Mouse (Mus musculus) lung, postnatal 0 days (tissue): ENCODE data around the gene Ccdc71.

Source experiments
- CTCF ChIP-seq: IDR thresholded peaks from 2 replicates; pipeline ENCODE4 v1.5.1; 2016; ENCODE audit warnings: antibody characterized with exemption, mild to moderate bottlenecking
- EP300 ChIP-seq: IDR thresholded peaks from 2 replicates; pipeline ENCODE4 v1.6.1; 2016; ENCODE audit warnings: antibody characterized with exemption, mild to moderate bottlenecking, control low read depth

DNA sequence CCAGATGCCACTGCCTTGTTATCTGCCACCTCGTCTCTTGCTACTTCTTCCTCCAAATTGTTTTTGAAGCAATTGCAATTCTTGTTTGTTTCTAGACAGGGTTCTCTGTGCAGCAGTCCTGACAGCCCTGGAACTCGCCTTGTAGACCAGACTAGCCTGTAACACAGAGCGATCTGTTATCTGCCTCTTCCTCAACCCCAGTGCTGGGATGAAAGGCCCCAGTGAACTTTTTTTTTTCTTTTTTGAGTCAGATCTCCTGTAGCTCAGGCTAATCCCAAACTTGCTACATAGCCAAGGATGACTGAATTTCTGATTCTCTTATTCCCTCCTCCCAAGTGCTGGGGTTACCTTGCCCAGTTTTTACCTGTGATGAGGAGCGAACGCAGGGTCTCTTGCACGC is 5.9 kb upstream of the Ccdc71 start:
- no peak for TF ChIP-seq CTCF
- no peak for TF ChIP-seq EP300
